Mouse (Mus musculus) brain, adult 2 months (tissue): Measurements from ENCODE around the gene Cib2.
"Not testable (repeated sequence)": the region's sequence is repeated elsewhere in the genome, so short reads cannot be mapped to it uniquely, and the experiment has no call there.

Source experiments
- DNase-seq: peaks from one replicate; pipeline ENCODE4 v3.0.0; 2011; ENCODE audit warnings: low read depth, low spot score

Gene Cib2

DNA sequence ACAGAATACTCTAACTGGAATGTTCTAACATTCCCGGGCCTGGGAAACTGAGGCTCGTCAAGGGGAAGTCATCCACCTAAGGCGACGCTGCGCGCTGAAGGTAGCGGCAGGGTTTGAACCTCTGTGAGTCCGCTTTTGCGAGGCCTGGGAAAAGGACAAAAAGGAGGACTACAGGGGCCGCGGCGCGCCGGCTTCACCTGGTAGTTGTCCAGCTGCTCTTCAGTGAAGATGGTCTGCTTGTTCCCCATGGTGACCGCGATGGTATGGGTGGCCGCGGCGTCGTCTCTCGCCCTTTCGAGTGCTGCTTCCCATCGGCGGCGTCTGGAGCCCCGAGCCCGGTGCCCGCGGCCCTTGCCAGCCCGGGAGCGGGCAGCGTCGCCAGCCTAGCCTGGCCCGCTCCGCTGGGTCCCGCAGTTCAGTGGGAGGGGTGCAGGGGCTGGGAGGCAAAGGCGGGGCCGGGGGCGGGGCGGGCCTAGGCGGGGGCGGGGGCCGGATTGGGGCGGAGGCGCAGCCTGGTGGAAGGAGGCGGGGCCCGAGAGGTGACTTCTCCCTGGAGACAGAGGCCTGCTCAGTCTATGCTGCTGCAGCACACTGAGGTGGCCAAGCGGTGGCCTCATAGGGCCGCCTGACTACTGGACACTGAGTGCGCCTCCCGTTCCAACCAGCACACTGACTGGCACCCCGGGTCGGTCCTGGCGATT lies at the start of gene Cib2:
TSS of gene Cib2 (minus strand) at position 448 of the 701 bp plus-strand sequence.
- peak; percentile 93 for DNase-seq

DNA sequence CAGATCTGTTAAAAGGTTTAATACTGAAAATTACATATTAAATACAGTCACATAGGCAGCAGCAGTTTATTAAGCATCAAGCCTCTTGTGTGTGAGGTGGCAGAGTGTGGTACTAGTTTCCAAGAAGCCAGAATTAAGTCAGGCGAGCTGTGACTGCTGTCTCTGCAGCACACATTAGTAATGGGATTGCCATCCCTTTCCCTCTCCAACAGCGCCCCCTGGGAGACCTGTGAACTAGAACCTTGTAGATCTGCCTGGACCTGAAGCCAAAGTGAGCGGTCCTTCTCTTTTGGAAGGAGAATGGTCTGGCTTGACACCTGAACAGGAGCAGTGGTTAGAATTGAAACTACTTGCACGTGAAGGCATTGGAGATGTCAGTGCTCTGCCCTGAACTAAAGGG lies 44.9 kb upstream of the Cib2 start:
- peak; percentile 75 for DNase-seq

DNA sequence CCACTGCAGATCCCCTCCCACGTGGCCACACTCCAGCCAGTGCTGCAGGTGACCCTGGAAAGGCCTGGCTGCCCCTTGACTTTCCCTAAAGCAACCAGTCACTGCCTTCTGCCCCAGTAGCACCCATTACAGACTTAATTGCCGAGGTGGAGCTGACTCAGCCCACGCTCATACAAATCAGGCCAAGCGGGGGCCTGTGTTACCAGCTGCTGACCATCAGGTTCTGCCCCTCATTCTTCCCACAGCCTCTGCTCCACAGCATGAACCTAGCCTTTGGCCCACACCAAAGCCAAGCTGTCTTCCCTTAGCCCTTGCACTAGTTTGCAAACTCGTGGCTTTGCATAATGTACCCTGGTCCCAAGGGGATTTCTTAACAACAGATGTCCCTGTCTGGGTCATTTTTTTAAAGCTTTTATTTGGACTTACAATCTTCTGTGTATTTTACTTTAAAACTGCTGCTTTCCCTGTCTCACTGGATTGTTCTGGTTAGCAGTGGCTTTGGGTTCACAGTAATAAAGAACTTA lies 44.2 kb upstream of the Cib2 start:
- no peak for DNase-seq

DNA sequence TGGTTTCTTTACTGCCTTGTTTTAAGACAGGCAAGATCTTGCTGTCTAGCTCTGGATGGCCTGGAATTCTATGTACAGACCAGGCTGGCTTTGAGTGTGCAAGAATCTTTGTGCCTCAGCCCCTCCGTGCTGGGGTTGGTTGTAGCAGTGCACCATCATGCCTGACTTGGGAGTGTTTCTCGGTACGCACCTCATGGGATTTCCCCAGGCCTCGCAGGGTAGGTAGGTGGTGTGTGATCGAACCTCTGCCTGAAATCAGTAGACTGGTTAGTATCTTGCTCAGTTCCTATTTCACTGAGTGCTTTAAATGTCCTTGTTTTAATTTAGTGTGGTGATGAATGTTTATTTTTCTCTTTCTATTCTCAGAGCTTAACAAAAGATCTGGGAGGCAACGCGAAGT lies 42.9 kb upstream of the Cib2 start:
- DNase-seq = no peak

DNA sequence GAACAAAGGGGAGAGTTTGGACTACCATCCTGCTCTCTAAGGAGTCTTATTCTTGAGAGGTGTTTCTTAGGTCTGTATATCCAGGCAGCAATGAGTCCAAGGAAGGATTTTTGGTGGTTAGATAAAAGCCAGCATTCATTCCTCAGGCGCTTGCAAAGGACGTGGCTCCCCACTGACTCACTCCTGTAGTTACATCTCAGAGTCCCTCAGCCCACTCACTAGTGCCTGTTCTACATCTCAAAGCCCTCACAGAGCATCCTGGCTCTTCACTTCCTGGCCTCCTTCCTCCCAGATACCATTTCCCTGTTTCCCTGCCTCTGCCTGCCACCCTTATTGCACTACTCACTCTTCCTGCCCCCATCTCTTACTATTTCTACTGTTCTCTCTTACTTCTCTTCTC lies 42.4 kb upstream of the Cib2 start:
- peak; percentile 72 for DNase-seq

DNA sequence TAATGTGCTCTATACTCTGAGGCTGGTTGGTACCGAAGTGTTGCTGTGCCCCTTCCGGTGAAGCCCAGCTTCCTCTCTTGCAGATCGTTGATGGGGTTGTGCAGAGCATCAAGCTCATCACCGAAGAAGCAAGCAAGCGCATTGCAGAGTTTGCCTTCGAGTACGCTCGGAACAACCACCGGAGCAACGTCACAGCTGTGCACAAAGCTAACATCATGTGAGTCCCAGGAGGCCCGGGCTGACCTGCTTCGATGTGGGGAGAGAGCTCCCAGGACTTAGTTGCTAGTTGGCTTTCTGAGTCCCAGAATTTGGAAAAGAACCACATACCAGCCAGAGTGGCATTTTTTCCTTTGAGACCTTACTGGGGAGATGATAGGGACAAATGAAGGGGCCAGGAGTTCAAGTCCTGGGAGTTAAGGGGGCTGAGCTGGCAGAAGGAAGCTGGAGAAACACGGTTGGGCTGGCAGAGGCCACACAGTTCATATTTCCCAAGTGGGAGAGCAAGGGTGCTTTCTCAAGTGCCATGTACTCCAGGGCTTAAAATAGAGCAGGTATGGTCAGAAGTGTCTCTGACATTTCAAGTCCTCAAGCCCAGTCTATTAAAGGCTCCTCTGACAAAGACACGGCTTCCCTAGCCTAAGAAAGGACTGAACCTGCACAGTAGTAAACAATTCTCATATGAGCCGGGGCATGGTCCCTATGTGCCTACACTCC lies 36.9 kb upstream of the Cib2 start:
- no peak for DNase-seq

DNA sequence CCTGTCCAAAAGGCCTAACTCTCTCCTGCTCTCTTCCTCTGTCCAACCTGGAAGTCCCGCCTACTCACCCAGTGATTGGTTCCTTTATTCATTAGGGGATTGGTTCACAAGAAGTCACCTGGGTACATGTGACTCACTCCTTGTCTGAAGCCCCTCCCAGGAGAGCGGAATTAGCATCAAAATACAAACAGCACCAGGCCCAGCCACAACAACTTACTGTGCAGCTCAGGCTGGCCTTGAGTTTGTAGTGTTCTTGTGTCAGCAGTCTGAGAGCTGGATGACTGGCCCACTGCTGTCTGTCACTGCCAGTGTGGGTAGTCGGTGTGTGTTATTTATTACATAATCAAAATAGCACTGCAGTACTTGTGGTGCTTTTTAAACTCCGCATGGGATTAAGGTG lies 33.6 kb upstream of the Cib2 start:
- DNase-seq = not testable (repeated sequence)

DNA sequence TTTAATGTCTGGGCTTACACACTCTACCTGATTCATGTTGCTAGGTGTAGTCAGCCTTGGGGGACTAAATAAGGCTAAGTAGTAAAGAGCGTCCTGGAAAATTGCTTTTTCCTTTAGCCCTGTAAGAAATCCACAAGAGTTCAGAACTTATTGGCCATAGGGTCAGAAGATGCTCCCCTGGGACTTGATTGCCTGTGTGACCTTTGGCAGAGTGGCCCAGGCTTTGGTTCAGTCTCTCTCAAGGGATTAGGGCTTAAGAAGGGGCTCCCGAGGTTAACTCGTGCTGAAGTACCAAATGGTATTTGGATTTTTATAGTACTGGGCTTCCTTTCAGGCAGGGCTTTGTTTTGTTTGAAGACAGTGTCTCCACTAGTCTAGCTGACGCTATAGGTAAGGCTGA lies 27.8 kb upstream of the Cib2 start:
- no peak for DNase-seq

DNA sequence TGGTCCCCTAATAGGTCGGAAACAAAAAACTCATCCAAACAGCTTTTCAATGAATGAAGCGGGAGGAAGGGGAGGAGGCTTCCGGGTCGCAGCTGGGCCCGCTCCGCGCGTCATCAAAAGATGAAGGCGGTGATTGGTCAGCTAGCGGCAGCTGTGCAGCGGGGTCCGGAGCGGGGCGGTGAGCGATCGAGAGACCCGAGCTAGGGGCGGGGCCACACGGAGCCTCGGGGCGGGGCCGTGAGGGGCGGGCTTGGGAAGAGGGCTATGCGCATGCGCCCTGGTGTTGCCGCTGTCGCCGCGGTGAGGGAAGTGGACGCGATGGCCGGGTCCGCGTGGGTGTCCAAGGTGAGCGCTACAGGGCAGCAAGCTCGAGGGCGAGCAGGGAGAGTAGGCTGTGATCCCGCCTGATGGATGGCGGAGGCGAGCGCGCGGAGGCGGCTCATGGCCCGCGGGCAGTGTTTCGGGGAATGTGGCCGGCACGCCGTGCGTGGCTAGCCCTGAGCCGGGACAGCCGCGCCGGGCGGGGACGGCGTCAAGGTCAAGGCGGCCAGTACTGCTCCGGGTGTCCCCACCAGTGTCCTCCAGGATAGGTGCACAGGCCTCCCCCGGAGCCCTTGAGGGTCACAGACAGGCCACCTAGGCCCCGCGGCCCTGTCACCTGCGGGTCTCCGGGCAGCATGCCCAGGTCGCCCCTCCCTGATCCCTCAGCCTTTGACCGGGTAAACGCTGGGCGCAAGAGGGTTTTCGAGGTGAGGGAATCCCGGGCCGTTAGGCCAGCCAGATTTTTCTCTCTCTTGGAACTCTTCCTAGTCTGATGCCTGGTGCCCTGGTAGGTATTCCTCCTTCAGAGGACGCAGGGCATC lies 26.4 kb upstream of the Cib2 start, which contains the start of gene Idh3a:
TSS of gene Idh3a (plus strand) at position 136 of the 863 bp plus-strand sequence.
- peak; percentile 97 for DNase-seq

DNA sequence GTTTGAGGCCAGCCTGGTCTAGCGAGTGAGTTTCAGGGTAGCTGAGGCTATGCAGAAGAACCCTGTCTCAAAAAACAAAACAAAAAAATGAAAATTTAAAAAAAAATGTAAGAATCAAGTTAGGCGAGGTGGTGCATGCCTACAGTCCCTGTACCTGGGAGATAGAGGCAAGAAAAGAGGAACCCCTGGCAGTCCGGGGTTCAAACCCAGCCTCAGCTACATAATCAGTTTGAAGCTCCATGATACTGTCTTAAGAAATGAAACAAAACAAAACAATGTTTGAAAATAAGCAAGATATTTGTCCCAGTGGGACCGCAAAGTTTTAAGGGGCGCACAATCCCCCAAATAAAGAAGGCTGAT lies 25.8 kb upstream of the Cib2 start:
- no peak for DNase-seq

DNA sequence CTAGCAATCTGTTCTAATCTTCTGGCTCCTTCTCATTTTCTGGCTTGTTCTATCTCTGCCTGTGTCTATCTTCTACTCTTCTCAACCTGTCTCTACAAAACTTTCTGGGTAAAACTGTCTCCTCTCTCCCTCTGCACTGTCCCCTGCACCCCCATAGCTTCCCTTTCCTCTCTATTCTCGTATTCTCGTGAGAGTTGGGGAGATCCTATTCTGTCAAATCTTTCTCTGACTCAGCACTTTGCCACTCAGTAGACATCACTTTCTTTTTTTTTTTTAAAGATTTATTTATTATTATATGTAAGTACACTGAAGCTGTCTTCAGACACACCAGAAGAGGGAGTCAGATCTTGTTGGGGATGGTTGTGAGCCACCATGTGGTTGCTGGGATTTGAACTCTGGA lies 24.1 kb upstream of the Cib2 start:
- not testable (repeated sequence) for DNase-seq

DNA sequence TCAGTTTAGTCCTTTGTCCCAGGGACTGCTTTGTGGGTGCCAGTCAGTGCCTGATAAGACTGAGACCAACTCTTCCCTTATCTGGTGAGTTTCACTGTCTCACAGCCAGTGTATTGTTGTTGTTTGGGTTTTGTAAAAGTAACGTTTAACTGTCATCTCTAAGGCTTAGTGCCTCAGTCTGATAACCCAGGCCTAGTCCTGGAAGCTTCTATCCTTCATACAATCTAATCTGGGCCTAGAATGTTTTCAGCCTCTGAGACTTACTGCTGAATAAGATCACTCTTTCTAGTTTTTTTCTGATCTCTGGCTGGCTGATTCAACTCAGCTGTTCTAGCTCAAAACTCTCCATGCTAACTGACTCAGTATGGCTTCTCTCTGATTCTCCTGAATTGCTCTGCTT lies 23.7 kb upstream of the Cib2 start:
- no peak for DNase-seq

DNA sequence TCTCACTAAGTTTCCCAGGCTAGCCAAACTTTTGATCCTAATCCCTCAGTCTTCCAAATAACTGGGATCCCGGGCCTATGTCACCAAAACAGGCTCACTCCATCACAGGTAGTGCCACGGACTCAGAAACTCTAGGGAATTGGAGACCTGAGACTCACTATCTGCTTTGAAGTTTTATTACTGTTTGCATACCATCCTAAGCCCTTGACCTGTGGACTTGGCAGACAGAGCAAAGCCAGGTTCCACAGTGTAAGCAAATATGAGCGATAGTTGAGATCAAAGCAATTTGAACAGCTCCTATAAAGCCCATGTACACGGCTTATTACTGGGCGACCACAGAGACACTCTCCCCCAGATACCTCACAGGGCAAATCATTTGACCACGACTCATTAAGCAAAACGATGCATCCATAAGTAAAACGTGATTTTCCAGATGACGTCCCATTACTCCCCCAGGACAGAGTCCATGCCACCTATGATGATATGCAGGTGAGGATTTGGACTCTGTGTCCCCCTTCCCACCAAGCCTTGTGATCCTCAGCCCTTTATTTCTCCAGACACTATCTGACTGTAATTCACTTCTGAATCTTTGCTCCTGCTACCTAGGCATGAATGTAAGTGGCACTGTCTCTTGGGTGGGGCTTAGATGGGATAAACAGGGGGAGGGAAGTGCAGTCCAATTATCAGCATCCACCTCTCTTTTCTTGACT lies 11.3 kb upstream of the Cib2 start:
- DNase-seq = no peak

DNA sequence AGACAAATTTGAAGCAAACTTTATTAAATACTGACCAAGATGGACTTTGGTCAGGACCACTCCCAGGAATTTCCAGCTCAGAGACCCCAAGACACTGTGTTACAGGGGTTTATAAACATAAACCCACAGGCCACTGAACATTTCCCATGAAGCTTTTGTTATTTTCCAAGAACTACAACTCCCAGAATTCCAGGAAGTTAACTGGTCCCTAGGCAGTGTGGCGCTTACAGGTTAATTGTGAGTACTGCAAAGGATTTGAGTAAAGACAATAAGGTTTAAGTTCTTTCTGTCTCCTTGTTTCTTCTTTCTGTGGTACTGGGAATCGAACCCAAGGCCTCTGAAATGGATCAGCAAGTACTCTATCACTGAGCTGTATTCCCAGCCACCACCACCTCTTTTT lies 8.7 kb upstream of the Cib2 start:
- peak; percentile 31 for DNase-seq

DNA sequence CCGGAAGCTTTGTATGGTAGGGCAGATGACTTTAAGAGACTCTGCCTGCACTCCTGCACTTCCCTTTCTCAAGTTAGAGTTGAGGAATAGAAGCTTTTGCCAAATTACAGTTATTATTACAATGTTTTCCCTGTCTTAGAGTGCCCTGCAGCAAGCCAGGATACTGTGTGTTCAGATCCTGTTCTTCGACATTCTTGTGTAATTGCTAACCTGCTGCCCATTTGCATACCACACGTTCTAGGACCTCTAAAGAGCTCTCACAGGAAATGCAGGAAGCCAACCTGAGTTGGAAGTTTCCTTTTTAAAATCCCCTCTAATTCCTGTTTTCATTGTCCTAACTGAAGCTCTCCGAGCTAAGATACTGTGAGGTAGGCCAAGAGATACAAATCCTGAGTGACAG lies 6.9 kb upstream of the Cib2 start:
- no peak for DNase-seq

DNA sequence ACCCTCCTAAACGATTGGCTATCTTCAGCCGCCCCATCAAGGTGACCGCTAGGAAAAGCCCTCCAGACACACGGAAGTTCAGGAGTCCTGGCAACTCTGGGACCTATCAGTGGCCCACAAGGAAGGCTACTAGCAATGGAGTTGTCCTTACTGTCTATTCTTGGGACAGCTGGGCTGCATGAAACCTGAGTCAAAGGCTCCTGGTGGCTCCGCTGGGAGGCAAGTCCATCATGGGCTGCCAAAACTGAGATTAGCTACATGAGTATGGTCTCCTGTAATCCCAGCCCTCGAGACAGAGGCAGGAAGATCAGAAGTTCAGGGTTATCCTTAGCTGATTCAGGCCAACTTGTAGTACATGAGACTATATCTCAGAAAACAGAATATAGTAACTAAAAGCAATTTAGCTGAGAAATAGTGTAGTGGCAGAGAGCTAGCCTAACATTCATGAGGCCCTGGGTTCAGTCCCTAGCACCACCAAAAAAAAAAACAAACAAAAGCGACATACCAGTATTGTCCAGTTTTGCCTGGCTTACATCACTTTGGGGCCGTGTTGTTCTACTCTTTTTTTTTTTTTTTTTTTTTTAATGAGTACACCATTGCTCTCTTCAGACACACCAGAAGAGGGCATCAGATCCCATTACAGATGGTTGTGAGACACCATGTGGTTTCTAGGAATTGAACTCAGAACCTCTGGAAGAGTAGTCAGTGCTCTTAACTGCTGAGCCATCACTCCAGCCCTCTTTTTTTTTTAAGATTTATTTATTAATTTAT lies 998 bp upstream of the Cib2 start:
- no peak for DNase-seq

DNA sequence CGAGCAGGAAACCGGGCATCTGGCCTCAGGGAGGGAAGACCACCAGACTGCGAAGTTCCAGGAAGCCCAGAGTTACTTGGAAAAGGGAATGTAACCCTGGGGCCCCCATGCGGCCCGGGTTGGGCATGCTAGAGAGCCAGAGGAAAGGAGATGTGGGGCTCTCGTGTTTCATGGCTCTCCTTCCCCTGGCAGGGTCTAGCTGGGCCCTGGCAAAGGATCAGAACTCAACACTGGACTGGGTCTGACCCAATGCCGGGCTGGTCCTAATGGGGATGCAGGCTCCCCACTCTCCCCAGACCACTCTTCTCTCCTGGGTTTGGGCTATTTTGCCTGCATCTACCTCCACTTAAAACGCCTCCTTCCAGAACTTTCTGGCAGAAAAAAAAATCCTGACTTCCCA lies 1.3 kb downstream of the Cib2 start:
- no peak for DNase-seq

DNA sequence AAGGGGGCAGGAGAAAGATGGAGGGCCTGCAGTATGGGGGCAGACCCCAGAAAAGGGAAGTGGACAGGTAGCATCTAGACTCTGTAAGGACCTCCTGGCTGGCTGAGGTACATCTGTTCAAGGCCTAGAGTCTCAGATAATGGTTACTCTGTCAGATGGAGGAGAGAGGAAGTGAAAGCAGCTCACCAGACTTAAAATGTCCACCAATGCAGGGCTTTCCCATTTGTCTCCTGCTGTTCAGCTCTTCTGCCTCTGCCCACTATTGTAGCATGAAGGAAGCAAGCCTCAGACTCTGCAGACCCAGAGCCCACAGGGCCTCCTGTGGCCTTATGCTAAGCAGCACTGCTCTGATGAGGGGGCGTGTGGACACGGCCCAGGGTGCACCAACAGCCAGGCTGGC lies 5.0 kb downstream of the Cib2 start:
- peak; percentile 31 for DNase-seq

DNA sequence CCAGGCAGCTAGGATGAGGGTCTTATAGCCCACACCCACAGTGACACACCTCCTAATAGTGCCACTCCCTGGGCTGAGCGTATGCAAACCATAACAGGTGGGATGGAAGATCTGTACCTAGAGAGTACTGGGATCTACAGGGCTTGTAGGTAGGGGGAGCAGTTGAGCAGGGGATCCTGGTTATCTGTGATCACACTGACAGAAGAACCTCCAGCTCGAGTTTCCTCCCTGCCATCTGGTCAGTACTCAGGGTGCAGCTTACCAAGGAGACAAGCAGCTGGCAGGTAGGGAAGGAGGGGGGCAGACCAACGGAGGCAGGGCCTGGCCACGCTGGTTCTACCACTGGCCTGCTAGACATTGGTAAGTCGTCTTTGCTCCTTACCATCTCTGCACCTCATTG lies 7.6 kb downstream of the Cib2 start:
- DNase-seq = peak; percentile 92

DNA sequence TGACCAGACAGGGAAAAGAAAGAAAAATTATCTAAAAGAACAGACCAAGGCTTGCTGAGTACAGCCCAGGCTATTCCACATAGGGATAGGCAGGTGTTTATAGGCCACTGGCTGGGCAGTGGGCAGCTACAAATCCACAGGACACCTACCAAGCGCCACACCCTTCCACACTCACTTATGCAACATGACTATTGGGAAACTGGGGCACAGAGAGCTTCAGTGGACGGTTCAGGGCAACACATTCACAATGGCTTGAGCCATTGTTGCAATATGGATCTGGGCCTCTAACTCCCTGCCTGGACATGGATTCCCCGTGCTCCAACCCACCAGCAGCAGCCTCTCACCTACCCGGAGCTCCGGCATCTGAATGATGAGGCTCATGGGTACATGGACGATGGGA lies 10.6 kb downstream of the Cib2 start:
- no peak for DNase-seq

DNA sequence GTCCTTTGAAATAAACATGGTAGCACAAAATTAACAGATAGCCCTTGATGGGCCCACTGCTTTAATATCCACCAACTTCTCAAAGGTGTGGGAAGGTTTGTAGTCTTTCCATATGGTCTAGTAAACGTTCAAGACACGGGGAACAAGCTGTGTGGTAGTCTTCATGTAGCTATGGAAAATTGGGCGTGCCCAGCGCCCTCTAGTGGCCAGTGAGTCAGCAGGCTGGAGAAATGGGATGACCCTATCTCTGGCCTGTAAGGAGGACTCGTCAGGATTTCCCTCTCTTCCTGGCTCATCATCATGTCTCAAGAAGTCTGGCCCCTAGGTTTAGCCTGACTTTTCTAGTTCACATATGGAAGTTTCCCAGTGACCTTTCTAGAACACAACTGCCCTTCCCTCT lies 12.5 kb downstream of the Cib2 start:
- peak; percentile 81 for DNase-seq
